Mouse (Mus musculus) spleen, adult 2 months (tissue): ENCODE measurements around the gene Arl1.

Experiments used
- CTCF ChIP-seq: fragments of 200-500 bp; IDR thresholded peaks from 2 replicates; pipeline ENCODE4 v1.5.1; 2011; ENCODE audit warnings: mild to moderate bottlenecking, inconsistent platforms; ENCODE audit not compliant: insufficient read depth, insufficient read length, insufficient replicate concordance; ENCODE audit errors: extremely low read depth
- POLR2A ChIP-seq: fragments of 200-500 bp; IDR thresholded peaks from 2 replicates; pipeline ENCODE4 v1.6.1; 2011; ENCODE audit warnings: low read depth, low read length, inconsistent platforms

- no peak for TF ChIP-seq CTCF
- TF ChIP-seq POLR2A = no peak
Measured at GRCm38 (mm10) chr10:88776206-88776605, 45.5 kb downstream of the Arl1 start.
